Mouse (Mus musculus) erythroblast, embryonic 14.5 days (primary cell): Measurements from ENCODE around the gene Tmem135.

Experiments used
- GATA1 ChIP-seq: IDR thresholded peaks from 2 replicates; pipeline ENCODE4 v1.6.1; 2012; ENCODE audit warnings: low read length, inconsistent platforms, mixed read lengths
- TAL1 ChIP-seq: IDR thresholded peaks from 3 replicates; pipeline ENCODE4 v1.6.1; 2012; ENCODE audit warnings: low read length, inconsistent platforms, mixed read lengths

- TF ChIP-seq TAL1 = no peak
- no peak for TF ChIP-seq GATA1
These were observed 143.1 kb downstream of the Tmem135 start for GRCm38 (mm10) chr7:89260966-89261365.
